Mouse (Mus musculus): Measurements from ENCODE around the gene Ets2. TPM values are rescaled to one million over a fixed set of nuclear protein-coding genes. Genes with fewer than 3 reads are reported as not detected.

Gene Ets2
- polyA plus RNA-seq, 1 experiment = 60.6 TPM

- Histone ChIP-seq H3K27me3 (ENCODE audit: control insufficient read depth, insufficient read depth, insufficient read length) (no peaks in the 10 kb centered on the region), H3K36me3 (ENCODE audit: control insufficient read depth, insufficient read depth) (peaks cover 97% of the 10 kb centered on the region), H3K4me3 (ENCODE audit: insufficient read depth, poor library complexity, severe bottlenecking) (no peak overlapping the region), H3K79me3 (ENCODE audit: low read depth) (peaks cover 4% of the 10 kb centered on the region), H3K79me2 (ENCODE audit: control insufficient read depth, insufficient read depth) (peaks cover 3% of the 10 kb centered on the region), H3ac (ENCODE audit: control insufficient read depth, insufficient read length, low read depth) (no peak overlapping the region)
- TF ChIP-seq MAX (IDR thresholded peaks at IDR 0.05) (no peak), CEBPB (IDR thresholded peaks at IDR 0.05; ENCODE audit: low read depth) (no peak), FOSL1 (IDR thresholded peaks at IDR 0.05; ENCODE audit: insufficient read depth, low read length, poor library complexity, severe bottlenecking) (no peak), MYOD1 (IDR thresholded peaks at IDR 0.05; ENCODE audit: control insufficient read depth, insufficient read length, low read depth) (no peak), MYOG (IDR thresholded peaks at IDR 0.05; ENCODE audit: control insufficient read depth, extremely low read depth, insufficient read length) (no peak), USF1 (IDR thresholded peaks at IDR 0.05; ENCODE audit: low read depth) (no peak), CTCF (IDR thresholded peaks at IDR 0.05; ENCODE audit: control insufficient read depth, insufficient read depth, insufficient read length) (no peak)
Measured at GRCm38 (mm10) chr16:95715026-95715425, 13.2 kb downstream of the Ets2 start.

- Histone ChIP-seq H3K4me3 (ENCODE audit: insufficient read depth, poor library complexity, severe bottlenecking) (no peak overlapping the region), H3K79me3 (ENCODE audit: low read depth) (no peaks in the 10 kb centered on the region), H3ac (ENCODE audit: control insufficient read depth, insufficient read length, low read depth) (no peak overlapping the region), H3K27me3 (ENCODE audit: control insufficient read depth, insufficient read depth, insufficient read length) (no peaks in the 10 kb centered on the region), H3K36me3 (ENCODE audit: control insufficient read depth, insufficient read depth) (peaks cover 97% of the 10 kb centered on the region), H3K79me2 (ENCODE audit: control insufficient read depth, insufficient read depth) (no peaks in the 10 kb centered on the region)
- no peak for TF ChIP-seq CEBPB (IDR thresholded peaks at IDR 0.05; ENCODE audit: low read depth)
- TF ChIP-seq MYOG (IDR thresholded peaks at IDR 0.05; ENCODE audit: control insufficient read depth, extremely low read depth, insufficient read length) = no peak
- no peak for TF ChIP-seq MAX (IDR thresholded peaks at IDR 0.05)
- no peak for TF ChIP-seq USF1 (IDR thresholded peaks at IDR 0.05; ENCODE audit: low read depth)
- no peak for TF ChIP-seq MYOD1 (IDR thresholded peaks at IDR 0.05; ENCODE audit: control insufficient read depth, insufficient read length, low read depth)
- no peak for TF ChIP-seq CTCF (IDR thresholded peaks at IDR 0.05; ENCODE audit: control insufficient read depth, insufficient read depth, insufficient read length)
- no peak for TF ChIP-seq FOSL1 (IDR thresholded peaks at IDR 0.05; ENCODE audit: insufficient read depth, low read length, poor library complexity, severe bottlenecking)
Measured at GRCm38 (mm10) chr16:95716061-95716706, 14.3 kb downstream of the Ets2 start.

DNA sequence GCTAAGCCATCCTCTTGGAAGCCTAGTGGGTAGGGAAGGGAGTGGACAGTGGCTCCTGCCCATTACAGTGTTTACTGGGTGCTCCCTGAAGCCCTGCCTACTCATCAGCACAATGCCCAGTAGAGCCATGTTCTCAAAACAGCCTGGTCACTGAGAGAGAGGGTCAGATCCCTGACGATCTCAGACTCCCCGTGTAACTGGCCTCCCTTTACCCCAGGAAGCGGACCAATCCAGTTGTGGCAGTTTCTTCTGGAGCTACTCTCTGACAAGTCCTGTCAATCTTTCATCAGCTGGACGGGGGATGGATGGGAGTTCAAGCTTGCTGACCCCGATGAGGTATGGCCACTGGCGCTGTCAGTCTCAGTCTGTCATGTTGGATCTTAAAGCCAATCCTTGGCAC, 15.8 kb downstream of the Ets2 start:
- Histone ChIP-seq H3K27me3 (ENCODE audit: control insufficient read depth, insufficient read depth, insufficient read length) (no peaks in the 10 kb centered on the region), H3K36me3 (ENCODE audit: control insufficient read depth, insufficient read depth) (peaks cover 87% of the 10 kb centered on the region), H3K4me3 (ENCODE audit: insufficient read depth, poor library complexity, severe bottlenecking) (no peak overlapping the region), H3K79me3 (ENCODE audit: low read depth) (no peaks in the 10 kb centered on the region), H3K79me2 (ENCODE audit: control insufficient read depth, insufficient read depth) (no peaks in the 10 kb centered on the region), H3ac (ENCODE audit: control insufficient read depth, insufficient read length, low read depth) (no peak overlapping the region)
- TF ChIP-seq CTCF (IDR thresholded peaks at IDR 0.05; ENCODE audit: control insufficient read depth, insufficient read depth, insufficient read length) (no peak), MAX (IDR thresholded peaks at IDR 0.05) (no peak), USF1 (IDR thresholded peaks at IDR 0.05; ENCODE audit: low read depth) (no peak), MYOD1 (IDR thresholded peaks at IDR 0.05; ENCODE audit: control insufficient read depth, insufficient read length, low read depth) (no peak), FOSL1 (IDR thresholded peaks at IDR 0.05; ENCODE audit: insufficient read depth, low read length, poor library complexity, severe bottlenecking) (no peak), MYOG (IDR thresholded peaks at IDR 0.05; ENCODE audit: control insufficient read depth, extremely low read depth, insufficient read length) (no peak), CEBPB (IDR thresholded peaks at IDR 0.05; ENCODE audit: low read depth) (no peak)

GRCm38 (mm10) chr16:95718119-95718518, 16.2 kb downstream of the Ets2 start:
- Histone ChIP-seq H3K79me2 (ENCODE audit: control insufficient read depth, insufficient read depth) (no peaks in the 10 kb centered on the region), H3K27me3 (ENCODE audit: control insufficient read depth, insufficient read depth, insufficient read length) (no peaks in the 10 kb centered on the region), H3K4me3 (ENCODE audit: insufficient read depth, poor library complexity, severe bottlenecking) (no peak overlapping the region), H3K79me3 (ENCODE audit: low read depth) (no peaks in the 10 kb centered on the region), H3ac (ENCODE audit: control insufficient read depth, insufficient read length, low read depth) (no peak overlapping the region), H3K36me3 (ENCODE audit: control insufficient read depth, insufficient read depth) (peaks cover 83% of the 10 kb centered on the region)
- no peak for TF ChIP-seq CEBPB (IDR thresholded peaks at IDR 0.05; ENCODE audit: low read depth)
- TF ChIP-seq MYOG (IDR thresholded peaks at IDR 0.05; ENCODE audit: control insufficient read depth, extremely low read depth, insufficient read length) = no peak
- no peak for TF ChIP-seq MAX (IDR thresholded peaks at IDR 0.05)
- no peak for TF ChIP-seq CTCF (IDR thresholded peaks at IDR 0.05; ENCODE audit: control insufficient read depth, insufficient read depth, insufficient read length)
- no peak for TF ChIP-seq USF1 (IDR thresholded peaks at IDR 0.05; ENCODE audit: low read depth)
- no peak for TF ChIP-seq MYOD1 (IDR thresholded peaks at IDR 0.05; ENCODE audit: control insufficient read depth, insufficient read length, low read depth)
- no peak for TF ChIP-seq FOSL1 (IDR thresholded peaks at IDR 0.05; ENCODE audit: insufficient read depth, low read length, poor library complexity, severe bottlenecking)

- Histone ChIP-seq H3K27me3 (ENCODE audit: control insufficient read depth, insufficient read depth, insufficient read length) (no peaks in the 10 kb centered on the region), H3K79me3 (ENCODE audit: low read depth) (no peaks in the 10 kb centered on the region), H3ac (ENCODE audit: control insufficient read depth, insufficient read length, low read depth) (no peak overlapping the region), H3K36me3 (ENCODE audit: control insufficient read depth, insufficient read depth) (peaks cover 60% of the 10 kb centered on the region), H3K4me3 (ENCODE audit: insufficient read depth, poor library complexity, severe bottlenecking) (no peak overlapping the region), H3K79me2 (ENCODE audit: control insufficient read depth, insufficient read depth) (no peaks in the 10 kb centered on the region)
- TF ChIP-seq FOSL1 (IDR thresholded peaks at IDR 0.05; ENCODE audit: insufficient read depth, low read length, poor library complexity, severe bottlenecking) (no peak), USF1 (IDR thresholded peaks at IDR 0.05; ENCODE audit: low read depth) (no peak), CTCF (IDR thresholded peaks at IDR 0.05; ENCODE audit: control insufficient read depth, insufficient read depth, insufficient read length) (no peak)
Measured at GRCm38 (mm10) chr16:95720532-95720931, 18.7 kb downstream of the Ets2 start.

DNA sequence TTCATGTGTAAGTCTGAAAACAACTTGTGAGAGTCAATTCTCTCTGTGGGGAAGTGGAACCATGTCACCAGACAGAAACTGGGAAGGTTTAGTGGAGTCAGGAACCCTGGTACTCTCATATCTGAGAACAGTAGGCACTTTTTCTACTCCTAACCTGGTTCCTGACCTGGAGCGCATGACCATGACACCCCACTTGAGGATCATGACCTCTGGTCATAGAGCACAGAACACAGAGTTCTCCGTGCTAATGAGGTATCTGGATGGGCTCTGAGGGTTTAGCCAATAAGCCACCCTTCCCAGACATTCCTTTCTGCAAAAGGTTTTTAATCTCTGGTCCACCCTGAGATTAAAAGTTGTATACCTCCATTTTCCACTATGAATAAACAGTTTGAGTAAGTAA, 22.4 kb downstream of the Ets2 start:
- Histone ChIP-seq H3K79me3 (ENCODE audit: low read depth) (no peaks in the 10 kb centered on the region), H3K27me3 (ENCODE audit: control insufficient read depth, insufficient read depth, insufficient read length) (no peaks in the 10 kb centered on the region), H3K79me2 (ENCODE audit: control insufficient read depth, insufficient read depth) (no peaks in the 10 kb centered on the region), H3ac (ENCODE audit: control insufficient read depth, insufficient read length, low read depth) (no peak overlapping the region), H3K36me3 (ENCODE audit: control insufficient read depth, insufficient read depth) (peaks cover 23% of the 10 kb centered on the region), H3K4me3 (ENCODE audit: insufficient read depth, poor library complexity, severe bottlenecking) (no peak overlapping the region)
- no peak for TF ChIP-seq MAX (IDR thresholded peaks at IDR 0.05)
- TF ChIP-seq CTCF (IDR thresholded peaks at IDR 0.05; ENCODE audit: control insufficient read depth, insufficient read depth, insufficient read length) = no peak
- TF ChIP-seq FOSL1 (IDR thresholded peaks at IDR 0.05; ENCODE audit: insufficient read depth, low read length, poor library complexity, severe bottlenecking) = no peak
- TF ChIP-seq USF1 (IDR thresholded peaks at IDR 0.05; ENCODE audit: low read depth) = no peak
- no peak for TF ChIP-seq MYOG (IDR thresholded peaks at IDR 0.05; ENCODE audit: control insufficient read depth, extremely low read depth, insufficient read length)
- TF ChIP-seq CEBPB (IDR thresholded peaks at IDR 0.05; ENCODE audit: low read depth) = no peak
- no peak for TF ChIP-seq MYOD1 (IDR thresholded peaks at IDR 0.05; ENCODE audit: control insufficient read depth, insufficient read length, low read depth)
